Mouse (Mus musculus) limb, embryonic 11.5 days (tissue): ENCODE results near the gene Shc2. TPM values are rescaled to one million over a fixed set of nuclear protein-coding genes. Genes with fewer than 3 reads are reported as not detected.

Experiments used
- ATAC-seq: fragments of 200-750 bp; cut with Nextera tagmentation; 2 replicates; pipeline ENCODE4 v1.8.0; 2017; ENCODE audit warnings: low read depth; ENCODE audit not compliant: insufficient number of reproducible peaks, low FRiP score, low TSS enrichment
- DNase-seq: peaks from one replicate; pipeline ENCODE4 v3.0.0-alpha.2; 2015; ENCODE audit warnings: low spot score
- H3K27ac ChIP-seq: fragments of 300-500 bp; sonication (generic); replicated peaks from 2 replicates; pipeline ENCODE4 v1.5.1; 2014; ENCODE audit warnings: low read depth, mild to moderate bottlenecking, low read length
- H3K27me3 ChIP-seq: fragments of 300-500 bp; sonication (generic); 2 replicates; pipeline ENCODE4 v1.6.1; 2014; ENCODE audit warnings: mild to moderate bottlenecking, low read length, mixed read lengths; ENCODE audit not compliant: control insufficient read depth, insufficient read depth
- H3K36me3 ChIP-seq: fragments of 300-500 bp; sonication (generic); 2 replicates; pipeline ENCODE4 v1.6.1; 2014; ENCODE audit warnings: mild to moderate bottlenecking, low read length, moderate library complexity, mixed read lengths; ENCODE audit not compliant: control insufficient read depth, insufficient read depth
- H3K4me1 ChIP-seq: fragments of 300-500 bp; sonication (generic); 2 replicates; pipeline ENCODE4 v1.6.1; 2014; ENCODE audit warnings: low read length, mixed read lengths; ENCODE audit not compliant: control insufficient read depth, insufficient read depth
- H3K4me2 ChIP-seq: fragments of 300-500 bp; sonication (generic); 2 replicates; pipeline ENCODE4 v1.6.1; 2014; ENCODE audit warnings: low read depth, mild to moderate bottlenecking, moderate library complexity; ENCODE audit not compliant: severe bottlenecking
- H3K4me3 ChIP-seq: fragments of 300-500 bp; sonication (generic); 2 replicates; pipeline ENCODE4 v1.5.1; 2014; ENCODE audit warnings: low read depth, low read length
- H3K9ac ChIP-seq: fragments of 300-500 bp; sonication (generic); 2 replicates; pipeline ENCODE4 v1.6.1; 2014; ENCODE audit warnings: mild to moderate bottlenecking, low read length
- H3K9me3 ChIP-seq: fragments of 300-500 bp; sonication (generic); 2 replicates; pipeline ENCODE4 v1.6.1; 2016; ENCODE audit warnings: low read length; ENCODE audit not compliant: control insufficient read depth
- WGBS: fragments of 180-500 bp; shearing (Covaris S2); extraction: QIAGEN DNeasy Blood & Tissue Kit; methylation state at CpG from one replicate; pipeline ENCODE4 v1.1.7; 2014; 5-methylcytosine and 5-hydroxymethylcytosine counted together
- polyA plus RNA-seq: library from polyadenylated mRNA; unstranded; fragments of >200 nt; fragmentation: Nextera tagmentation; extraction: Ambion mirVana; gene quantifications from 2 replicates; pipeline ENCODE4 v1.2.1, GENCODE M21; 2014

The Shc2 gene
- polyA plus RNA-seq: 4.8 and 6.5 TPM in 2 replicates

DNA sequence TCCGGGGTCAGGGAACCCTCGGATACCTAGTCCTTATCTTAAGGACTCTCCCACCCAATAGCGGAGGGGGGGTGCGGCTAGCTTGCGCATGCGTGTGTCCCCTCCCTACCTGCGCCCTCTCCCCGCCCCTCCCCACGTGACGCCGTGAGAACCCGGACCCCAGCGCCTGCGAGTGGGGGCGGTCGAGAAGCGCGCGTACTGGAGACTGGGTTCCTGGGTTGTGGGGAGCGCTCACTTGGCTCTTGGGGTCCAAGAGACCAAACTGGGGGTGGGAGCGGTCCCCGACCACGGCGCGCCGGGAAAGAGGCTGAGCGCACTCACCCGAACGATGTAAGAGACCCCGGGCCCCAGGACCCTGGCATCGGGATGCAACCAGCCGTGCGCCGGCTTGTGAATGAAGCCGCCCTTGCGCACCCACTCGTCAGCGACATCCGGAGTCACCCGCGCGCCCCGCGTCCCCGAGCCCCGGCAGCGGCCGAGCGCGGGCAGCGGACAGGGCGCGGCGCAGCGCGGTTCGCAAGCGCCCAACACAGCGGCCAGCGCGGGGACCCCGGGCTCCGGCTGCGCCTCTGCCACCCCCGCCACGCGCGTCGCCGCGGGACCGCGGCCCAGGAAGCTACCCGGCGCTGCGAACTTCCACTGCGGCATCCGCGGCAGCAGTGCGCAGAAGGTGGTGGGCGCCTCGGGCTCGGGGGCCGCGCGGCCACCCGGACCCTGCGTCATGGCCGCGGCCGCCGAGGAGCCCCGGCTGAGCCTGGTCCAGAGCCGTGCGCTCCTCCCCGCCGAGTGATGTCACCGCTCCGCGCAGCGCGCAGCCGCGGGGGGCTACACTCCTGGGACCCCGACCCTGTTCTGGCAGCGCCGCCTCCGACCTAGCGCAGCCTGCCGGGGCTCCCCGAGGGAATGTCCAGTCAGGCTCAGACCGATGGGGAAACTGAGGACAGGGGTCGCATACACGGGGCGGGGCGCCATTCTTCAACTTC is at the start of gene Shc2:
TSS of gene Shc2 (minus strand) at position 791 of the 983 bp plus-strand sequence.
- no peak within 1 kb of the TSS for H3K27ac ChIP-seq
- no peaks in the 10 kb centered on the region for H3K36me3 ChIP-seq
- ATAC-seq: peak; percentile 75
- DNase-seq: peak; percentile 83
- 0 out of 2 replicates have a peak, but pooled peaks cover 4% of the 10 kb centered on the region for H3K4me1 ChIP-seq
- no peaks in the 10 kb centered on the region for H3K9me3 ChIP-seq
- peaks cover 23% of the 10 kb centered on the region for H3K27me3 ChIP-seq
- WGBS: under 1% methylated on average over 67 of the region's 116 CpGs
- H3K4me2 ChIP-seq: peak within 1 kb of the TSS; percentile 95
- H3K9ac ChIP-seq: peak within 1 kb of the TSS; percentile 73
- H3K4me3 ChIP-seq: peak within 1 kb of the TSS; percentile 69

DNA sequence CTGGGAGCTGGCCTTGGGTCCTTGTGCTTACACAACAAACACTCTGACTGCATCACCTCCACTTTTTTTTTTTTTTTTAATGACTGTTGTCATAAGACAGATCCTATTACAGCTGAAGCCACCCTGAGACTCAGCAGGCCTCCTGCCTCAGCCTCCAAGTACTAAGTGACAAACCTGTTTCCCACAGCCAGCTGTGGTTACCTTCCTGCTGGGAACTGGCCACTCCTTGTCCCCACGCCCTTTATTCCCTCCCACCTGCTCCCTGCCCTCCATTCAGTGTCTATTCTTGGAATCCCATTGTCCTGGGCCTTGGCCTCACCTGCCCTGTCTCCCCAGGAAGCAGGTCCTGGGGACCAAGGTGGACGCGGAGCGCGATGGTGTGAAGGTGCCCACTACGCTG is 49.8 kb upstream of the Shc2 start:
- no peak overlapping the region for H3K27ac ChIP-seq
- peaks cover 28% of the 10 kb centered on the region for H3K36me3 ChIP-seq
- no peak overlapping the region for H3K9ac ChIP-seq
- H3K9me3 ChIP-seq: no peaks in the 10 kb centered on the region
- DNase-seq (no peak), ATAC-seq (no peak)
- H3K27me3 ChIP-seq: no peaks in the 10 kb centered on the region
- peaks cover 7% of the 10 kb centered on the region for H3K4me1 ChIP-seq
- 97% methylated on average over 6 of the region's 6 CpGs for WGBS
- H3K4me2 ChIP-seq: no peak overlapping the region
- no peak overlapping the region for H3K4me3 ChIP-seq

- WGBS: 100% methylated on average over 1 of the region's 1 CpGs
- Histone ChIP-seq H3K27me3 (no peaks in the 10 kb centered on the region), H3K4me3 (no peak overlapping the region), H3K27ac (no peak overlapping the region), H3K9ac (no peak overlapping the region), H3K4me1 (peaks cover 7% of the 10 kb centered on the region), H3K4me2 (no peak overlapping the region), H3K9me3 (no peaks in the 10 kb centered on the region), H3K36me3 (peaks cover 28% of the 10 kb centered on the region)
- DNase-seq: no peak
- no peak for ATAC-seq
Measured at GRCm38 (mm10) chr10:79686691-79687090, 49.0 kb upstream of the Shc2 start.

DNA sequence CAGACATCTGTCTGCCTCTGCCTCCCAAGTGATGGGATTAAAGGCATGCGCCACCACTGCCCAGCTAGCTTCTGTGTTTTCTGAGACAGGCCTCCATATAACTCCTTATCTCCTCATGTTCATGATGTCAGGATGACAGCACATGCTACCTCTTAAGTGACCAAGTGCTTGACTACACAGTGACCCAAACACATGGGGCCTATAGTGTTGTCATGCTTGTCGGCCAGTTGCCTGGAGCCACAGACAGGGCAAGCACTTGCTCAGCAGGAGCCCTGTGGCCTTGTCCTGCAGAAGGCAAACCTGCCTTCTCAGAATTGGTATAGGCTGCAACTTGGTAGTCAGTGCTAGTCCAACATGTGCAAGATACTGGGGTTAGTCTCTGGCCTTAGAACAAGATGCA is 48.5 kb upstream of the Shc2 start:
- DNase-seq (no peak), ATAC-seq (no peak)
- H3K27ac ChIP-seq: no peak overlapping the region
- 0 out of 2 replicates have a peak overlapping the region, but pooled peaks have one; percentile 2 for H3K4me2 ChIP-seq
- peaks cover 28% of the 10 kb centered on the region for H3K36me3 ChIP-seq
- no peaks in the 10 kb centered on the region for H3K27me3 ChIP-seq
- no peak overlapping the region for H3K4me3 ChIP-seq
- WGBS: 77% methylated on average over 2 of the region's 2 CpGs
- no peaks in the 10 kb centered on the region for H3K9me3 ChIP-seq
- no peak overlapping the region for H3K9ac ChIP-seq
- peaks cover 7% of the 10 kb centered on the region for H3K4me1 ChIP-seq

DNA sequence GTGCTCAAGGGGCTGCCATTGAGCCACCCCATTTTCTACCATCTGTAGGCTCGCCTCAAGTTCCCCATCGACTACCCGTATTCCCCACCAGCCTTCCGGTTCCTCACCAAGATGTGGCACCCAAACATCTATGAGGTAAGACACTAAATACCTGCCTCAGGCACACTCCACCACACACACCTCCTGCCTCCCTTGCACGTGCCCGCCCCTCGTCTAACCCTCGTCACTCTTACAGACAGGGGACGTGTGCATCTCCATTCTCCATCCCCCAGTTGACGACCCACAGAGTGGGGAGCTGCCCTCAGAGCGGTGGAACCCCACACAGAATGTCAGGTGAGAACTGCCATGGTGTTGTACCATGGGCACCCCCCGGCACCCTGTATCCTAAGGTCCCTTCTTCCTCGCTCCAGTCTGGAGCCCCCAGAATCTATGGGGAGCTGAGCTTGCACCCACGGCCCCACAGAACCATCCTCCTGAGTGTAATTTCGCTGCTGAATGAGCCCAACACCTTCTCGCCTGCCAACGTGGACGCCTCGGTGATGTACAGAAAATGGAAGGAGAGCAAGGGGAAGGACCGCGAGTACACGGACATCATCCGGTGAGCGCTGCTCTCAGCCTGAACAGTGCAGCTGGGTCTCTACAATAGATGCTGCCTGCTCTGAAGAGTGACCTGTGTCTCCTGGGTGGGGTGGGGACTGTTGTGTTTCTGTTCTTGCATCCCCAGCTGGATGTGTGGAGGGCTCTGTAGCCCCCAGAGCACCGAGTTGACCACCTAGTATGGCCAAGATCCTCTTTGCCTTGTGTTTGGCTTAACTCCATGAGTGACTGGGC is 47.3 kb upstream of the Shc2 start:
- 93% methylated on average over 25 of the region's 25 CpGs for WGBS
- no peak for DNase-seq

GRCm38 (mm10) chr10:79683726-79684640 is 46.3 kb upstream of the Shc2 start:
- peak overlapping the region; percentile 79; the same call in 1 of the 2 replicates for H3K9ac ChIP-seq
- no peak overlapping the region for H3K27ac ChIP-seq

More for the DNA sequence above, 47.3 kb upstream of the Shc2 start:
- Histone ChIP-seq H3K27ac (no peak overlapping the region), H3K9ac (no peak overlapping the region), H3K4me1 (peaks cover 12% of the 10 kb centered on the region), H3K4me2 (no peak overlapping the region), H3K36me3 (peaks cover 28% of the 10 kb centered on the region), H3K9me3 (no peaks in the 10 kb centered on the region), H3K27me3 (no peaks in the 10 kb centered on the region), H3K4me3 (no peak overlapping the region)
- no peak for ATAC-seq

GRCm38 (mm10) chr10:79682916-79683582 is 45.3 kb upstream of the Shc2 start:
- peak overlapping the region; percentile 79 for H3K9ac ChIP-seq
- peak overlapping the region; percentile 81 for H3K4me3 ChIP-seq
- WGBS: 9% methylated on average over 10 of the region's 10 CpGs
- no peaks in the 10 kb centered on the region for H3K9me3 ChIP-seq
- peak overlapping the region; percentile 85 for H3K4me2 ChIP-seq
- peaks cover 22% of the 10 kb centered on the region for H3K36me3 ChIP-seq
- no peak overlapping the region; the same call in 1 of the 2 replicates for H3K27ac ChIP-seq
- H3K4me1 ChIP-seq: peaks cover 12% of the 10 kb centered on the region
- ATAC-seq: no peak
- no peaks in the 10 kb centered on the region for H3K27me3 ChIP-seq
- peak; percentile 78 for DNase-seq

More at GRCm38 (mm10) chr10:79683726-79684640, 46.3 kb upstream of the Shc2 start:
- H3K4me2 ChIP-seq: peak overlapping the region; percentile 85
- no peaks in the 10 kb centered on the region for H3K9me3 ChIP-seq
- H3K27me3 ChIP-seq: no peaks in the 10 kb centered on the region
- ATAC-seq (no peak), DNase-seq (no peak)
- peaks cover 27% of the 10 kb centered on the region for H3K36me3 ChIP-seq
- no peak overlapping the region; the same call in 1 of the 2 replicates for H3K4me3 ChIP-seq
- 90% methylated on average over 6 of the region's 6 CpGs for WGBS
- peaks cover 12% of the 10 kb centered on the region for H3K4me1 ChIP-seq
